ENCODE assay signal across 10 mouse cellular contexts in the genomic region with DNA sequence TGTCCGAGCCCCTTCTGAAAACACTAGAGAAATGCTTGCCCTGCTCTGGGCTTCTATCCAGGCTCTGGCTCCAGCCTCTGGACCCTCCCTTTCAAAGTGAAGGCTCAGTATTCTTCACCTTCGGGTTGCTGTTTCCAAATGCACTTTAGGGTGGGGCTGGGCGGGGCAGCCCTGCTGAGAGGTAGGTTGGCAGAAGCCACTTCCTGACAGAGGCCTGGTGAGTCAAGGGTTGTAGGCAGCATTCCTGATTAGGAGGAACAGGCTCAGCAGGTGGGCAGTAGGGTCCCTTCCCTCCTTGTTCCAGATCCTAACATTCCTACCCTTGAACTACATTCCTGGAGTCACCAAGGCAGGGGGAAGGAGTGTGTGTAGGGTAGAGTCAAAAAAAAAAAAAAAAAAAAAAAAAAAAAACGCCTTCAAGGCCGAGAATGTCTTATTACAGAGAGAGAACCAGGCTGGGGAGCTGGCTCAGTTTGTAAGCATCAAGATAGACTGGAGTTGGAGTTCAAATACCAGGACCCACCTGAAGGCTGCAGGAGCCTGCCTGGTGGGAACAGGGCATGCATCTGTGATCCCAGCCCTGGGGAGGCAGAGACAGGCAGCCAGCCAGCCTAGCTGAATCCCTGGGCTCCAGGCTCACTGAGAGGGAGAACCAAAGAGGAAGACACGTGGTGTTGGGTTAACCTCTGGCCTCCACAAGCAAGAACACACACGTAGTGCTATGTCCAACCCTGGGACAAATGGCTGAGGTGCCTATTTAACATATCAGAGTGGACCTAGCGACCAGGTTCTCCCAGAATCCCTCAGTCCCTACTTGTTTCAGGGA. TPM values are rescaled to one million over a fixed set of nuclear protein-coding genes. Genes with fewer than 3 reads are reported as not detected.
DNase-seq lines count a peak whose midpoint lies in the region; ATAC-seq and TF ChIP-seq lines count a peak whose summit lies in the region.
"Had no signal": no experiment of that assay in that cellular context is flagged by ENCODE, and none has a peak within 500 bp of the region (broad histone marks: within the 10 kb centered on the region; RNA-seq: fewer than 3 reads in every experiment).

No protein-coding gene starts in this region.

- no peak overlapping the region for H3K9ac ChIP-seq in kidney, embryonic 16.5 days (replicated peaks; ENCODE audit: low read length)
- H3K9ac ChIP-seq in stomach, embryonic 14.5 days (replicated peaks; ENCODE audit: low read depth, low read length) = no peak overlapping the region
- no peak overlapping the region for H3K9ac ChIP-seq in midbrain, embryonic 11.5 days (ENCODE audit: low read length)
- no peak overlapping the region for H3K9ac ChIP-seq in hindbrain, postnatal 0 days (replicated peaks; ENCODE audit: low read length)
- H3K9ac ChIP-seq: forebrain, embryonic 13.5 days had no signal

- DNase-seq in kidney, postnatal 36 days = no peak
- peak; percentile 96 for DNase-seq in R1 (ENCODE audit: low read depth, low spot score)
- peak; percentile 34 for DNase-seq in lung, adult 2 months
- no peak for DNase-seq in right cerebral cortex, postnatal 10 days (ENCODE audit: low spot score in 2 of 2)
- DNase-seq in midbrain, embryonic 11.5 days (ENCODE audit: low spot score, missing footprints) = no peak
- no peak for DNase-seq in hindbrain, postnatal 0 days (ENCODE audit: low spot score)

- TF ChIP-seq CTCF in lung, adult 2 months (IDR thresholded peaks at IDR 0.05; ENCODE audit: insufficient read depth, low read length) = no peak
- TF ChIP-seq CTCF in hindbrain, postnatal 0 days (IDR thresholded peaks at IDR 0.05; ENCODE audit: low read depth) = no peak

- 39% methylated on average over 8 of the region's 8 CpGs for WGBS in kidney, embryonic 16.5 days
- 48% methylated on average over 8 of the region's 8 CpGs for WGBS in lung, adult 2 months
- WGBS in stomach, embryonic 14.5 days = 39% methylated on average over 7 of the region's 8 CpGs
- 68% methylated on average over 8 of the region's 8 CpGs for WGBS in midbrain, embryonic 11.5 days
- 44% methylated on average over 7 of the region's 8 CpGs for WGBS in hindbrain, postnatal 0 days

- peak overlapping the region; percentile 38 for H3K27ac ChIP-seq in kidney, embryonic 16.5 days (ENCODE audit: low read length)
- H3K27ac ChIP-seq in stomach, embryonic 14.5 days (ENCODE audit: low read length) = peak overlapping the region; percentile 55
- H3K27ac ChIP-seq in midbrain, embryonic 11.5 days (ENCODE audit: low read depth, low read length) = no peak overlapping the region
- H3K27ac ChIP-seq in hindbrain, postnatal 0 days = no peak overlapping the region
- H3K27ac ChIP-seq: forebrain, embryonic 13.5 days had no signal

- TF ChIP-seq POLR2A in lung, adult 2 months (IDR thresholded peaks at IDR 0.05; ENCODE audit: borderline replicate concordance, extremely low read depth, low read depth, low read length) = 0 out of 2 replicates have a peak, but pooled peaks have one; percentile 2

- H3K36me3 ChIP-seq in kidney, embryonic 16.5 days (ENCODE audit: insufficient read depth, low read length) = no peaks in the 10 kb centered on the region
- H3K36me3 ChIP-seq in stomach, embryonic 14.5 days (ENCODE audit: control insufficient read depth, insufficient read depth, low read length) = no peaks in the 10 kb centered on the region
- H3K36me3 ChIP-seq in midbrain, embryonic 11.5 days (ENCODE audit: control insufficient read depth, insufficient read depth, low read length) = no peaks in the 10 kb centered on the region
- no peaks in the 10 kb centered on the region for H3K36me3 ChIP-seq in hindbrain, postnatal 0 days (ENCODE audit: insufficient read depth, low read length)

- peaks cover 26% of the 10 kb centered on the region for H3K4me1 ChIP-seq in kidney, embryonic 16.5 days (ENCODE audit: insufficient read depth, low read length)
- peaks cover 19% of the 10 kb centered on the region for H3K4me1 ChIP-seq in lung, adult 2 months (ENCODE audit: control insufficient read depth, insufficient read depth, low read length)
- H3K4me1 ChIP-seq in stomach, embryonic 14.5 days (ENCODE audit: control insufficient read depth, insufficient read depth, low read length) = peaks cover 12% of the 10 kb centered on the region
- peaks cover 9% of the 10 kb centered on the region for H3K4me1 ChIP-seq in midbrain, embryonic 11.5 days (ENCODE audit: control insufficient read depth, insufficient read depth, low read length)
- no peaks in the 10 kb centered on the region for H3K4me1 ChIP-seq in hindbrain, postnatal 0 days (ENCODE audit: insufficient read depth, low read length)

- H3K4me3 ChIP-seq in kidney, embryonic 16.5 days (ENCODE audit: low read length) = no peak overlapping the region
- no peak overlapping the region for H3K4me3 ChIP-seq in lung, adult 2 months (replicated peaks; ENCODE audit: extremely low read depth, low read depth, low read length)
- H3K4me3 ChIP-seq in stomach, embryonic 14.5 days (ENCODE audit: low read depth, low read length) = no peak overlapping the region
- H3K4me3 ChIP-seq in midbrain, embryonic 11.5 days (ENCODE audit: low read depth, low read length) = no peak overlapping the region
- no peak overlapping the region for H3K4me3 ChIP-seq in hindbrain, postnatal 0 days (ENCODE audit: low read length)
- H3K4me3 ChIP-seq: forebrain, embryonic 13.5 days had no signal

- H3K4me2 ChIP-seq in kidney, embryonic 16.5 days (replicated peaks; ENCODE audit: low read depth, low read length) = no peak overlapping the region
- H3K4me2 ChIP-seq in stomach, embryonic 14.5 days (replicated peaks; ENCODE audit: low read depth, low read length) = no peak overlapping the region
- H3K4me2 ChIP-seq in midbrain, embryonic 11.5 days = no peak overlapping the region
- H3K4me2 ChIP-seq in hindbrain, postnatal 0 days (ENCODE audit: low read depth, low read length) = no peak overlapping the region
- H3K4me2 ChIP-seq: forebrain, embryonic 13.5 days had no signal

- H3K9me3 ChIP-seq in kidney, embryonic 16.5 days (ENCODE audit: low read length) = no peaks in the 10 kb centered on the region
- H3K9me3 ChIP-seq in stomach, embryonic 14.5 days (ENCODE audit: control insufficient read depth, low read depth, low read length) = no peaks in the 10 kb centered on the region
- H3K9me3 ChIP-seq in midbrain, embryonic 11.5 days (ENCODE audit: control insufficient read depth, low read length) = no peaks in the 10 kb centered on the region
- H3K9me3 ChIP-seq in hindbrain, postnatal 0 days (ENCODE audit: low read length) = no peaks in the 10 kb centered on the region
- H3K9me3 ChIP-seq: forebrain, embryonic 13.5 days had no signal

- no peak for ATAC-seq in kidney, embryonic 16.5 days (ENCODE audit: low FRiP score, low TSS enrichment)
- no peak for ATAC-seq in stomach, embryonic 14.5 days (ENCODE audit: insufficient number of reproducible peaks, insufficient read depth, low FRiP score, low read depth)
- no peak for ATAC-seq in midbrain, embryonic 11.5 days (ENCODE audit: low FRiP score)
- ATAC-seq in hindbrain, postnatal 0 days = no peak
- ATAC-seq: forebrain, embryonic 13.5 days; Patski had no signal

- no peaks in the 10 kb centered on the region for H3K27me3 ChIP-seq in kidney, embryonic 16.5 days (ENCODE audit: insufficient read depth, low read length)
- H3K27me3 ChIP-seq in stomach, embryonic 14.5 days (ENCODE audit: control insufficient read depth, insufficient read depth, low read length) = no peaks in the 10 kb centered on the region
- H3K27me3 ChIP-seq in midbrain, embryonic 11.5 days (ENCODE audit: control insufficient read depth, insufficient read depth, low read length) = no peaks in the 10 kb centered on the region
- H3K27me3 ChIP-seq in hindbrain, postnatal 0 days (ENCODE audit: insufficient read depth, low read length) = no peaks in the 10 kb centered on the region
- H3K27me3 ChIP-seq: forebrain, embryonic 13.5 days; Patski had no signal

RNA-seq across cellular contexts. Expression of a gene that starts 5.4 kb away (rescaled TPM):
- 54.4 and 56.2 TPM in 2 replicates for polyA plus RNA-seq in kidney, embryonic 16.5 days (2015; fragmentation: Nextera tagmentation; extraction: Ambion mirVana)
- 205 and 224 TPM in 2 replicates for polyA plus RNA-seq in lung, adult 2 months (2012; rRNA removed)
- 31.9 and 34.7 TPM in 2 replicates for polyA plus RNA-seq in stomach, embryonic 14.5 days (2014; fragmentation: Nextera tagmentation; extraction: Ambion mirVana)
- polyA plus RNA-seq in midbrain, embryonic 11.5 days (2014; fragmentation: Nextera tagmentation; extraction: Ambion mirVana) = 10.3 and 10.6 TPM in 2 replicates
- 49.8 and 52.7 TPM in 2 replicates for total RNA-seq in hindbrain, postnatal 0 days (2014; rRNA removed)
- polyA plus RNA-seq in hindbrain, postnatal 0 days (2015; fragmentation: Nextera tagmentation; extraction: Ambion mirVana) = 20.8 and 23.5 TPM in 2 replicates

RNA-seq across cellular contexts. Expression of a gene that starts 23.4 kb away (rescaled TPM):
- 19.6 and 22.3 TPM in 2 replicates for polyA plus RNA-seq in kidney, embryonic 16.5 days (2015; fragmentation: Nextera tagmentation; extraction: Ambion mirVana)
- 26.3 and 37.9 TPM in 2 replicates for polyA plus RNA-seq in lung, adult 2 months (2012; rRNA removed)
- polyA plus RNA-seq in stomach, embryonic 14.5 days (2014; fragmentation: Nextera tagmentation; extraction: Ambion mirVana) = 22.6 and 23.5 TPM in 2 replicates
- polyA plus RNA-seq in midbrain, embryonic 11.5 days (2014; fragmentation: Nextera tagmentation; extraction: Ambion mirVana) = 51.4 and 53.8 TPM in 2 replicates
- total RNA-seq in hindbrain, postnatal 0 days (2014; rRNA removed) = 142 and 149 TPM in 2 replicates
- polyA plus RNA-seq in hindbrain, postnatal 0 days (2015; fragmentation: Nextera tagmentation; extraction: Ambion mirVana) = 318 and 348 TPM in 2 replicates

Comparison
In these comparisons a context has a peak if more than half of its experiments do, and no peak if none do; other contexts are left out.
1. H3K27ac ChIP-seq: peak in kidney, embryonic 16.5 days (single experiment) and stomach, embryonic 14.5 days (single experiment); none in midbrain, embryonic 11.5 days (single experiment) and hindbrain, postnatal 0 days (single experiment).
2. DNase-seq: peak in R1 (single experiment) and lung, adult 2 months (single experiment); none in kidney, postnatal 36 days (0 of 2), right cerebral cortex, postnatal 10 days (0 of 2), midbrain, embryonic 11.5 days (single experiment) and hindbrain, postnatal 0 days (single experiment).